12 mouse cellular contexts compared by ENCODE assay signal in the genomic region with DNA sequence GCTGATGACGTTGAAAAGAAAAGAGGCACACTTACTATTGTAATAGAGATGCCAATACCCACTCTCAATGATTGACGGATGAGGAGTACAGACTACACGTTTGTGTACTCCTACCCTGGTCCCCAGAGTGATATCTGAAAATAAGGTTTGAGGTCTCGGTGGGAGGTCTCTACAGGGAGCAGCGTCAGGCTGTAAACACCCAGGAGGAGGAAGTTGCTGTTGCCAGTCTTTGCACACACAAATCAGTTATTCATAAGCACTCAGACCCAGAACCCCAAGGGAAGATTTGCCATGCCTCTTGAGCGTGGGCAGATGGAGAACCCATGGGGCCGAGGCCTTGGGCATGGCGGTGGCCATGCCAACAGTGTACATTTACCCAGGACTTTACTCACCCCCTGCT.
"Had no signal": no experiment of that assay in that cellular context is flagged by ENCODE, and none has a peak within 500 bp of the region (broad histone marks: within the 10 kb centered on the region; RNA-seq: fewer than 3 reads in every experiment).

No protein-coding gene starts in this region.

- H3K36me3 ChIP-seq: limb, embryonic 12.5 days; lung, embryonic 15.5 days; midbrain, embryonic 13.5 days had no signal

- H3K4me1 ChIP-seq: limb, embryonic 12.5 days had no signal

- DNase-seq: kidney, adult 11 months; kidney, adult 9 months; kidney, postnatal 10 days; kidney, postnatal 4 days; liver, postnatal 0 days; lung, postnatal 14 days; right cerebral cortex, adult 18-20 months; right cerebral cortex, postnatal 25 days had no signal

- H3K27ac ChIP-seq: layer of hippocampus, adult 2 months; limb, embryonic 12.5 days; lung, embryonic 15.5 days; midbrain, embryonic 13.5 days had no signal

- H3K4me2 ChIP-seq: limb, embryonic 12.5 days; lung, embryonic 15.5 days; midbrain, embryonic 13.5 days had no signal

- H3K9me3 ChIP-seq: limb, embryonic 12.5 days; lung, embryonic 15.5 days; midbrain, embryonic 13.5 days had no signal

- ATAC-seq: liver, postnatal 0 days; midbrain, embryonic 13.5 days had no signal

- H3K4me3 ChIP-seq: layer of hippocampus, adult 2 months; limb, embryonic 12.5 days; lung, embryonic 15.5 days; midbrain, embryonic 13.5 days had no signal

- H3K27me3 ChIP-seq: limb, embryonic 12.5 days; lung, embryonic 15.5 days; midbrain, embryonic 13.5 days had no signal

- H3K9ac ChIP-seq: limb, embryonic 12.5 days; liver, postnatal 0 days; lung, embryonic 15.5 days; midbrain, embryonic 13.5 days had no signal
